Mouse (Mus musculus): ENCODE results near the gene Defa32. TPM values are rescaled to one million over a fixed set of nuclear protein-coding genes. Genes with fewer than 3 reads are reported as not detected.
"Not testable (repeated sequence)": the region's sequence is repeated elsewhere in the genome, so short reads cannot be mapped to it uniquely, and the experiment has no call there.

The Defa32 gene
- not detected for total RNA-seq (2021)

DNA sequence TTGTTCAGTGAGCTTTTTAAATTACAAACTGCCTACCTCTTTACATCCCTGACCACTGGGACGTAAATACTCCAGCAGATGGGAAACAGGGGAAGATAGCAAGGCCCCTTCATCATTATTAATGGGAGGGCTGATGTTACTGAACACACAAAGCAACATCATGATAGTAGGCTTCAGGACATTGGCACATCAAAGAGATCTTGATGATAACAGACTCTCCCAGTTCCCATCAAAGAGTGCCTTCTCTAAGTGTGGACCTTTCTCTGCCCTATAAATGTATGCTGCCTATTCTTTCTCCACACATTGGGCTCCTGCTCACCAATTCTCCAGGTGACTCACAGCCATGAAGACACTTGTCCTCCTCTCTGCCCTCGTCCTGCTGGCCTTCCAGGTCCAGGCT lies at the start of gene Defa32:
Defa32 (plus strand) TSS at position 301 of the 400 bp plus-strand sequence.
- not testable (repeated sequence) for DNase-seq

DNA sequence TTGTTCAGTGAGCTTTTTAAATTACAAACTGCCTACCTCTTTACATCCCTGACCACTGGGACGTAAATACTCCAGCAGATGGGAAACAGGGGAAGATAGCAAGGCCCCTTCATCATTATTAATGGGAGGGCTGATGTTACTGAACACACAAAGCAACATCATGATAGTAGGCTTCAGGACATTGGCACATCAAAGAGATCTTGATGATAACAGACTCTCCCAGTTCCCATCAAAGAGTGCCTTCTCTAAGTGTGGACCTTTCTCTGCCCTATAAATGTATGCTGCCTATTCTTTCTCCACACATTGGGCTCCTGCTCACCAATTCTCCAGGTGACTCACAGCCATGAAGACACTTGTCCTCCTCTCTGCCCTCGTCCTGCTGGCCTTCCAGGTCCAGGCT lies 19.9 kb upstream of the Defa32 start, which contains the start of gene Defa20:
Defa20 (plus strand) TSS at position 301 of the 400 bp plus-strand sequence.
- DNase-seq = not testable (repeated sequence)

DNA sequence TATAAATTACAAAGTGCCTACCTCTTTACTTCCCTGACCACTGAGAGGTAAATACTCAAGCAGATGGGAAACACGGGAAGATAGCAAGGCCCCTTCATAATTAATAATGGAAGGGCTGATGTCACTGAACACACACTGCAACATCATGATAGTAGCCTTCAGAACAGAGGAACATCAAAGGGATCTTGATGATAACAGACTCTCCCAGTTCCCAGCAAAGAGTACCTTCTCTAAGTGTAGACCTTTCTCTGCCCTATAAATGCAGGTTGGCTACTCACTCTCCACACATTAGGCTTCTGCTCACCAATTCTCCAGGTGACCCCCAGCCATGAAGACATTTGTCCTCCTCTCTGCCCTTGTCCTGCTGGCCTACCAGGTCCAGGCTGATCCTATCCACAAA lies 36.3 kb downstream of the Defa32 start, which contains the start of gene Defa37:
Defa37 (plus strand) TSS at position 301 of the 400 bp plus-strand sequence.
- DNase-seq = not testable (repeated sequence)

Other genes starting within 250 kb of the Defa32 start
- not detected for gene Defa27, start 213.5 kb upstream of the Defa32 start, total RNA-seq (2021)
- gene Defa29, start 202.0 kb upstream of the Defa32 start, total RNA-seq (2021) = not detected
- gene Defa2, start 150.5 kb upstream of the Defa32 start, total RNA-seq (2021) = not detected
- not detected for gene Defa33, start 137.2 kb upstream of the Defa32 start, total RNA-seq (2021)
- gene Defa36, start 101.6 kb upstream of the Defa32 start, total RNA-seq (2021) = not detected
- gene Gm7849, start 72.5 kb upstream of the Defa32 start, total RNA-seq (2021) = not detected
- gene Defa20, start 19.8 kb upstream of the Defa32 start, total RNA-seq (2021) = not detected
- not detected for gene Defa37, start 36.4 kb downstream of the Defa32 start, total RNA-seq (2021)
- gene Defa28, start 54.0 kb downstream of the Defa32 start, total RNA-seq (2021) = not detected
- not detected for gene Gm7861, start 65.5 kb downstream of the Defa32 start, total RNA-seq (2021)
- not detected for gene Defa26, start 89.2 kb downstream of the Defa32 start, total RNA-seq (2021)
- gene Defa17, start 126.7 kb downstream of the Defa32 start, total RNA-seq (2021) = not detected
- not detected for gene Defa34, start 136.8 kb downstream of the Defa32 start, total RNA-seq (2021)
- not detected for gene AY761184, start 174.6 kb downstream of the Defa32 start, total RNA-seq (2021)
- not detected for gene Defa24, start 205.5 kb downstream of the Defa32 start, total RNA-seq (2021)

All from heart, postnatal 4 days (tissue).